Mouse (Mus musculus): ENCODE data around the gene Zc3h6.
"Not testable (repeated sequence)": the region's sequence is repeated elsewhere in the genome, so short reads cannot be mapped to it uniquely, and the experiment has no call there.

Zc3h6 gene

GRCm38 (mm10) chr2:128966641-128967580 lies at the start of gene Zc3h6:
TSS of gene Zc3h6 (plus strand) at chr2:128967402.
- DNase-seq (ENCODE audit: low read depth, low spot score), result peak; percentile 98

DNA sequence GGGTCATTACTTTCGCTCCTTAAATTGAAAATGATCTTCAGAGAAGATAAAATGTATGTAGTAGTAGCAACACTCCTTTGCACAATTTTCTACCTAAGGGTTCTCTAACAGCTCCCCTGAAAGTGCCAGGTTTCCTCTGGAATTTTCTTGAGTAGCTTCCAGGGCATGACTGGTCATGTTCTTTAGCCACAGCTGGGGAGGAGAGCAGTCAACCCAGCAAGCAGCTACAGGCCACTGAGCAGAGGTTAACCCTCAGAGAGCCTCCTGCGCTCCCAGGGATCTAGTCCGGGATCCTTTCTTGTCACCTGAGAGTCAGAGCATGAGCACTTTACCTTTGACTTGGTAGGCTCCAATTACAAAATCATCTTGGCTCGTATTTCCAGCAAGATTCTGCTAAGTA lies 42.4 kb upstream of the Zc3h6 start:
- DNase-seq (ENCODE audit: low read depth, low spot score), result no peak

- DNase-seq (ENCODE audit: low read depth, low spot score), result no peak
Measured at GRCm38 (mm10) chr2:128928446-128928845, 38.8 kb upstream of the Zc3h6 start.

DNA sequence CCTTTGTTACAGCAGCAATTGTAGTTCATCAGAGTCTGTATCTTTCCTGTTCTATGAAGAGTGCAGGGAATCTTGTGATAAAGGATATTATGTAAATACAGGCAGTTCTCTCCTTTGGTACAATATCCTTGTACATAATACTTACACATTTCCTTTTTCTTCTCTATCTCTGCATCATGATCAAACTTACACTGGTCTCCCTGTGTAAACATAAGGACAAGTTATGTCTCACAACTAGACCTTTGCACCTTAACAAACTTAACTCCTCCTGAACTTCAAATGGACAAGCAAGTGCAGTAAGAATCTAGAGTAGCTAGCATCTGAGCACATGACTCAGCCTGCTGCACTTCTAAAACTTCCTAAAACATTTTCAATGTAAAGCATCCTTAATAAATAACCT lies 36.5 kb upstream of the Zc3h6 start:
- DNase-seq (ENCODE audit: low read depth, low spot score), result no peak

DNA sequence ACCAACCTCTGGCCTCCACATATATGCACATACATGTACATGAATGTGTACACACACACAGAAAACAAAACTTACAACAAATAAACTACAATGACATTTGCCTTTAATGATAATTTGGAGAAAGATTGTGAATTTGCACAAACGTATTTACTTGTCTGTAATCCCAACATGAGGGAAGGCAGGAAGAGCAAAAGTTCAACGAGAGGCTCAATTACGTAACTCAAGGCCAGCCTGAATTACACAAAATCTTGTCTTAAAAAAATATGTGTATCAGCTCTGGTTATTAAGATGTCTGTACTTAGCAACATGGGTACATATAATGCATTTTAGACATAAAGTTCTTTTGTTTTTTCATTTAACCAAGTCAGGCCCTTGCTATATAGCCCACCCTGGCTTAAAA lies 30.9 kb upstream of the Zc3h6 start:
- DNase-seq (ENCODE audit: low read depth, low spot score), result no peak

- peak; percentile 98 for DNase-seq (ENCODE audit: low read depth, low spot score)
Measured at GRCm38 (mm10) chr2:128943538-128944528, 23.4 kb upstream of the Zc3h6 start, which contains the start of gene Zc3h8. TSS of gene Zc3h8 (minus strand) at chr2:128944077.

- peak; percentile 60 for DNase-seq (ENCODE audit: low read depth, low spot score)
Measured at GRCm38 (mm10) chr2:128947962-128948588, 19.1 kb upstream of the Zc3h6 start.

DNA sequence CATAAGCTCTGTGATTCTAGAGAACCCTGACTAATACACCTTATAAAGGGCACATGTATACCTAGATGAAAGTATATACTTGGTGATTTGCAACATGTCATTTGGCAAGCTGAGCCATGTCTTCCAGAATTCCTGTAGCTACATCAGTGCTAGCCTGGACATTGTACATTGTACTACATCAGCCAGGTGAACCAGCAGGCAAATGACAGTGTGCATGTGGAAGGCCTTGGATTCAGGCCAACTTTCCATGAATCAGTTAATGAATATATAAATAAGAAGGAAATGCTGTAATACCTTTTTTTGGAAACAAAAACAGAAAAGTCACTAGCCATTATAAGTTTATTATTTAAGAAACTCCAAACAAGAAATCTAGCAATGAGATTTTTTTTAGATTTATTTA lies 13.0 kb upstream of the Zc3h6 start:
- no peak for DNase-seq (ENCODE audit: low read depth, low spot score)

DNA sequence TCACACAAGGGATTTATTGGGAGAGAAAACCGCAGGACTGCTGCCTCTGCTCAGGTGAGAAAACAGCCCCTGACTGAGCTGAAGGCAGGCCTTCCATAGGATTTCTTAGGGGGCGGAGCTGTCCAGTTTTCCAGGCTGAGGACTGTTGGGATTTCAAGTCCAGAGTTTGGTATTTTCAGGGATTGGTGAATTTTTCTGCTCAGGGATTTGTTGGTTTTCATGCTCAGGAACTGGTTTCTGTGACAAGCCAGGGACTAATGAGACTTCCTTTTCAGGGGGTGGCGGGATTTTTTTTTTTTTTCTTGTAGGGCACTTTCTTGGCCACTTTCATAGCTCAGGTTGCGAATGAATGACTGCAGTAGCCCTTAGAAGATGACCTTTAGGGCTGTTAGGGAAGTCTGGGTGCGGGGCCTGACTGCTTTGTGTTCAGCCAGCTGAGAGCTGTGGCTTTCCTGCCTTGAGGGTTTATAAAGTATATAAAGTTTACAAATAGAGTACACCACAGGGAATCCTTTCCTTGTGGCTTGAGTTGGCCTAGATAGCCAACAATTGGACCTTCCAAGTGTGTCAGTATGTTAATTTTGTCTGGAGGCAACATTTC lies 1.6 kb upstream of the Zc3h6 start:
- DNase-seq (ENCODE audit: low read depth, low spot score), result no peak

- DNase-seq (ENCODE audit: low read depth, low spot score), result no peak
Measured at GRCm38 (mm10) chr2:128966236-128966635, 966 bp upstream of the Zc3h6 start.

GRCm38 (mm10) chr2:128967661-128968441 lies 649 bp downstream of the Zc3h6 start, which contains the start of gene Gm10762:
TSS of gene Gm10762 (minus strand) at chr2:128967725.
- DNase-seq (ENCODE audit: low read depth, low spot score), result peak; percentile 79

- no peak for DNase-seq (ENCODE audit: low read depth, low spot score)
Measured at GRCm38 (mm10) chr2:128968475-128969083, 1.4 kb downstream of the Zc3h6 start.

- no peak for DNase-seq (ENCODE audit: low read depth, low spot score)
Measured at GRCm38 (mm10) chr2:128972301-128972700, 5.1 kb downstream of the Zc3h6 start.

GRCm38 (mm10) chr2:128975572-128975971 lies 8.4 kb downstream of the Zc3h6 start:
- DNase-seq (ENCODE audit: low read depth, low spot score), result no peak

DNA sequence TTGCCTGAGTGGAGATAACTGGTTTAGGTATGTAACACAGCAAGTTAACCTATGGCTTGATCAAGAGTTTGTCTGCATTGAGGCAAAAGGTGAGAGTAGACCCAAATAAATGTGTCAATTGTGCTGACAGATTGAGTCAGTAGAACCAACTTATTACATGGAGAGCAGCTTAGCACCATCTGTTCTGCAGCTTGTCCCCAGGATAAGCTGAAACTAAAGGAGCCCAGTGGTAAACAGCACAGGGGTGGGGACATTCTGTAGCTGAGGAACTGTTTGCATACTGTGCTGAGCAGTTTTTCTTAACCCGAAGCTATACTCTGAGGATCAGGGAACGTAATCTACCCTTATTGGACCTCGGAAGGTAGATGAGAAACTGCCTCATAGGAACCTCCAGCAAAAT lies 17.5 kb downstream of the Zc3h6 start:
- no peak for DNase-seq (ENCODE audit: low read depth, low spot score)

DNA sequence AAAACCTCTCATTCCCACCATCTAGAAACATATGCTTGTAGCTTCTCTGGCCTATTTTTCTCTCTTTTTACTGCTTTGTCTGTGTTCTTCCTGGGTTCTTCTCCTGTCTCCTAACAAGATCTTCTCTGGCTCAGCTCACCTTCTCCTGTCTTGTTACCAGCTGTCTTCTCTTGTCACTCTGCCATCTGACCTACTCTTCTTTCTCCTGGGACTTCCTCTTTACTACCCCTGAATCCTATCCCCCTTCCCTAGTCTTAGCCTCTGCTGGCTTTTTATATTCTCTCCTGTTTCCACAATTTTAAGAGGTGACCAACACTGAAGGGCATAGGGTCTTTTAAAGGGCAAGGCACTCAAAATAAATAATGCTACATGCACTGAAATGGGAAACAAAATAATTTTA lies 37.7 kb downstream of the Zc3h6 start:
- peak; percentile 10 for DNase-seq (ENCODE audit: low read depth, low spot score)

- DNase-seq (ENCODE audit: low read depth, low spot score), result no peak
Measured at GRCm38 (mm10) chr2:129006194-129006749, 39.1 kb downstream of the Zc3h6 start.

DNA sequence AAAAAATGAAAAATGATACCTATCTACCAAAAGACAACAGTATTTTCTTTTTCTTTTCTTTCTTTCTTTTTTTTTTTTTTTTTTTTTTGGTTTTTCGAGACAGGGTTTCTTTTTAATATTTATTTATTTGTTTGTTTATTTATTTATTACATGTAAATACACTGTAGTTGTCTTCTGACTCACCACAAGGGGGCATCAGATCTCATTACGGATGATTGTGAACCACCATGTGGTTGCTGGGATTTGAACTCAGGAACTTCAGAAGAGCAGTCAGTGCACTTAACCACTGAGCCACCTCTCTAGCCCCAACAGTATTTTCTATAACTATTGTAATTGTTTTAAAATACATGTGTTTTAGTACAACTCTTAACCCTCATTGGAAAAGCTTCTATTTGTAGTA lies 41.7 kb downstream of the Zc3h6 start:
- DNase-seq (ENCODE audit: low read depth, low spot score), result not testable (repeated sequence)

GRCm38 (mm10) chr2:129020106-129020505 lies 52.9 kb downstream of the Zc3h6 start:
- no peak for DNase-seq (ENCODE audit: low read depth, low spot score)

DNA sequence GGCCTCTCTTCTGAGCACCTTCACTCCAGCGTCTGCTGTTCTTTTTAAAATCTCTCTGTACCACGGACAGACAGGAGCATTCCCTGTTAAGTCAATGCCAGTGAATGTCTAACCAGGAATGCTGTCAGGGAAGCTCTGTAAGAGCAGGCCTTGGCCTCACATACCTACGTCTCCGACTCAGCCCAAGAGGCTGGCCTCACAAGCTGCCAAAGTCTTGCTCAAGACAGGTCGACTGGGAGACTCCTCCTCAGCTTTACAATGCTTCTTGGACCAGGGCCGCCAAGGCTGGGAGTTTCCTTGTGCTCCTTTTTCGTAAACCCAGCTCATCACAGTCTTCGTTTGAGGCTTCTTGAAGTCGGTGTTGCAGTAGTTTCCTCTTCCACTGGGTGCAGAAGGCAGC lies 57.6 kb downstream of the Zc3h6 start:
- no peak for DNase-seq (ENCODE audit: low read depth, low spot score)
